Mouse (Mus musculus) liver, embryonic 14.5 days (tissue): ENCODE results near the gene Gm11568. TPM values are rescaled to one million over a fixed set of nuclear protein-coding genes. Genes with fewer than 3 reads are reported as not detected.
"Not testable (repeated sequence)": the region's sequence is repeated elsewhere in the genome, so short reads cannot be mapped to it uniquely, and the experiment has no call there.

Source experiments
- ATAC-seq: fragments of 200-750 bp; cut with Nextera tagmentation; 2 replicates; pipeline ENCODE4 v1.8.0; 2017; ENCODE audit warnings: moderate number of reproducible peaks, mild to moderate bottlenecking, moderate library complexity; ENCODE audit not compliant: insufficient read depth
- DNase-seq, 3 experiments: peaks; one replicate each; pipeline ENCODE4 v3.0.0-alpha.2; 2012 to 2013; ENCODE audit warnings: low read depth in 3 of 3, low spot score in 3 of 3
- H3K27ac ChIP-seq: fragments of 300-500 bp; sonication (generic); 2 replicates; pipeline ENCODE4 v1.5.1; 2014; ENCODE audit warnings: moderate library complexity, mild to moderate bottlenecking, control low read depth, inconsistent platforms
- H3K27me3 ChIP-seq: fragments of 300-500 bp; sonication (generic); 2 replicates; pipeline ENCODE4 v1.6.1; 2014; ENCODE audit warnings: mild to moderate bottlenecking, low read length, moderate library complexity; ENCODE audit not compliant: control insufficient read depth, insufficient read depth
- H3K36me3 ChIP-seq: fragments of 300-500 bp; sonication (generic); replicated peaks from 2 replicates; pipeline ENCODE4 v1.6.1; 2014; ENCODE audit warnings: low read depth; ENCODE audit not compliant: control insufficient read depth, insufficient read depth
- H3K4me1 ChIP-seq, 2 experiments: fragments of 200-500 bp in 1 of 2; fragments of 300-500 bp in 1 of 2; sonication (generic) in 1 of 2; replicated peaks; 2 replicates each; pipeline ENCODE4 v1.6.1; 2012 to 2014; ENCODE audit warnings: antibody characterized with exemption in 1 of 2, inconsistent platforms in 1 of 2, low read length in 1 of 2; ENCODE audit not compliant: control insufficient read depth in 2 of 2, insufficient read depth in 2 of 2
- H3K4me2 ChIP-seq: fragments of 300-500 bp; sonication (generic); 2 replicates; pipeline ENCODE4 v1.6.1; 2014; ENCODE audit warnings: low read depth, mild to moderate bottlenecking, control low read depth, moderate library complexity
- H3K4me3 ChIP-seq, 2 experiments: fragments of 200-500 bp in 1 of 2; fragments of 300-500 bp in 1 of 2; sonication (generic) in 1 of 2; 2 replicates each; pipeline ENCODE4 v1.5.1; 2012 to 2014; ENCODE audit warnings: low read depth in 2 of 2, low read length in 2 of 2, mild to moderate bottlenecking in 2 of 2, control low read depth in 1 of 2, inconsistent platforms in 1 of 2, moderate library complexity in 1 of 2; ENCODE audit not compliant: insufficient read depth in 1 of 2
- H3K9ac ChIP-seq: fragments of 300-500 bp; sonication (generic); replicated peaks from 2 replicates; pipeline ENCODE4 v1.6.1; 2014; ENCODE audit warnings: mild to moderate bottlenecking, control low read depth, moderate library complexity
- H3K9me3 ChIP-seq: fragments of 300-500 bp; sonication (generic); 2 replicates; pipeline ENCODE4 v1.6.1; 2016; ENCODE audit warnings: low read length, mixed read lengths; ENCODE audit not compliant: control insufficient read depth
- CTCF ChIP-seq: IDR thresholded peaks from 2 replicates; pipeline ENCODE4 v1.5.1; 2016; ENCODE audit warnings: antibody characterized with exemption, low read depth, control low read depth
- EP300 ChIP-seq: IDR thresholded peaks from 2 replicates; pipeline ENCODE4 v1.6.1; 2016; ENCODE audit warnings: antibody characterized with exemption, low read depth
- WGBS: fragments of 180-500 bp; shearing (Covaris S2); extraction: QIAGEN DNeasy Blood & Tissue Kit; methylation state at CpG from one replicate; pipeline ENCODE4 v1.1.7; 2014; ENCODE audit not compliant: insufficient replicate concordance; 5-methylcytosine and 5-hydroxymethylcytosine counted together
- polyA plus RNA-seq, 2 experiments: library from polyadenylated mRNA; depleted of rRNA in 1 of 2; stranded (reverse) in 1 of 2; unstranded in 1 of 2; fragments of >200 nt; fragmentation: Nextera tagmentation in 1 of 2; extraction: Ambion mirVana in 1 of 2; gene quantifications; 2 replicates each; pipeline versions ENCODE4 v1.2.1 to v1.2.3; 2012 to 2014

Gene Gm11568
- polyA plus RNA-seq, 2 experiments = not detected

- WGBS = 53% methylated on average over 2 of the region's 2 CpGs
- H3K4me1 ChIP-seq = no peaks in the 10 kb centered on the region
- no peak for DNase-seq
Observed at GRCm38 (mm10) chr11:99846746-99847145, 11.0 kb upstream of the Gm11568 start.

GRCm38 (mm10) chr11:99851508-99851907 is 6.2 kb upstream of the Gm11568 start, which contains the start of gene Krtap4-16:
Gene Krtap4-16, minus strand, starts transcription at chr11:99851608.
- H3K36me3 ChIP-seq = no peaks in the 10 kb centered on the region
- no peaks in the 10 kb centered on the region for H3K27me3 ChIP-seq
- no peak for DNase-seq
- no peaks in the 10 kb centered on the region for H3K9me3 ChIP-seq
- H3K4me3 ChIP-seq = no peak within 1 kb of the TSS
- H3K27ac ChIP-seq = no peak within 1 kb of the TSS
- H3K9ac ChIP-seq = no peak within 1 kb of the TSS
- H3K4me1 ChIP-seq = no peaks in the 10 kb centered on the region
- H3K4me2 ChIP-seq = no peak within 1 kb of the TSS
- TF ChIP-seq EP300 = no peak
- TF ChIP-seq CTCF = no peak
- no peak for ATAC-seq

More at GRCm38 (mm10) chr11:99846746-99847145, 11.0 kb upstream of the Gm11568 start:
- Histone ChIP-seq H3K27ac (no peak overlapping the region), H3K4me2 (no peak overlapping the region), H3K27me3 (no peaks in the 10 kb centered on the region), H3K9me3 (no peaks in the 10 kb centered on the region), H3K4me3 (no peak overlapping the region), H3K9ac (no peak overlapping the region), H3K36me3 (no peaks in the 10 kb centered on the region)
- ATAC-seq = no peak
- TF ChIP-seq EP300 (no peak), CTCF (no peak)

GRCm38 (mm10) chr11:99854121-99854520 is 3.6 kb upstream of the Gm11568 start:
- 51% methylated on average over 3 of the region's 3 CpGs for WGBS
- Histone ChIP-seq H3K9me3 (no peaks in the 10 kb centered on the region), H3K36me3 (no peaks in the 10 kb centered on the region), H3K27ac (no peak overlapping the region), H3K4me1 (no peaks in the 10 kb centered on the region), H3K4me2 (no peak overlapping the region), H3K27me3 (no peaks in the 10 kb centered on the region), H3K4me3 (no peak overlapping the region), H3K9ac (no peak overlapping the region)
- ATAC-seq (no peak), DNase-seq (no peak)
- TF ChIP-seq EP300 (no peak), CTCF (peak; percentile 44; the same call in 1 of the 2 replicates)

- Histone ChIP-seq H3K9me3 (no peaks in the 10 kb centered on the region), H3K4me1 (no peaks in the 10 kb centered on the region), H3K36me3 (no peaks in the 10 kb centered on the region), H3K4me3 (no peak overlapping the region), H3K4me2 (no peak overlapping the region), H3K27ac (no peak overlapping the region), H3K9ac (no peak overlapping the region), H3K27me3 (no peaks in the 10 kb centered on the region)
- TF ChIP-seq CTCF = no peak
- no peak for TF ChIP-seq EP300
- 52% methylated on average over 2 of the region's 2 CpGs for WGBS
- no peak for ATAC-seq
- no peak for DNase-seq
Observed at GRCm38 (mm10) chr11:99858761-99859160, 1.0 kb downstream of the Gm11568 start.

- not testable (repeated sequence) for H3K4me3 ChIP-seq, ATAC-seq, H3K4me2 ChIP-seq, H3K9me3 ChIP-seq, H3K27ac ChIP-seq, DNase-seq, H3K36me3 ChIP-seq, H3K9ac ChIP-seq, H3K27me3 ChIP-seq, H3K4me1 ChIP-seq
- WGBS = 25% methylated on average over 1 of the region's 1 CpGs
Observed at GRCm38 (mm10) chr11:99864176-99864575, 6.5 kb downstream of the Gm11568 start, which contains the start of gene Gm11559. Gene Gm11559, plus strand, starts transcription at chr11:99864476.

GRCm38 (mm10) chr11:99873089-99873488 is 15.4 kb downstream of the Gm11568 start, which contains the start of gene Krtap9-1:
Gene Krtap9-1, plus strand, starts transcription at chr11:99873389.
- H3K4me1 ChIP-seq, H3K4me3 ChIP-seq, H3K27ac ChIP-seq, H3K9ac ChIP-seq, ATAC-seq, DNase-seq, H3K9me3 ChIP-seq, H3K36me3 ChIP-seq, H3K27me3 ChIP-seq, H3K4me2 ChIP-seq: not testable (repeated sequence)
- WGBS = 50% methylated on average over 1 of the region's 1 CpGs

GRCm38 (mm10) chr11:99878887-99879286 is 21.2 kb downstream of the Gm11568 start, which contains the start of gene Gm11567:
Gene Gm11567, plus strand, starts transcription at chr11:99879187.
- not testable (repeated sequence) for H3K9ac ChIP-seq, H3K4me3 ChIP-seq, DNase-seq, H3K4me1 ChIP-seq, H3K27me3 ChIP-seq, ATAC-seq, H3K9me3 ChIP-seq, H3K36me3 ChIP-seq, H3K4me2 ChIP-seq, H3K27ac ChIP-seq
- WGBS = 10% methylated on average over 1 of the region's 1 CpGs
